Mouse (Mus musculus) lung, embryonic 16.5 days (tissue): ENCODE measurements at regions not wholly inside any gene's neighbourhood (a gene's known extent, or its start where the extent isn't known, plus 50 kb on each side); places are given as distances from the start of the nearest gene placed in this dataset.
A peak's percentile ranks its signal among the peaks of the same experiment; 100 is the strongest.

Source experiments
- ATAC-seq: fragments of 200-750 bp; cut with Nextera tagmentation; 2 replicates; pipeline ENCODE4 v1.8.0; 2017; ENCODE audit warnings: low read depth, mild to moderate bottlenecking, moderate library complexity
- H3K27ac ChIP-seq: fragments of 300-500 bp; sonication (generic); 2 replicates; pipeline ENCODE4 v1.5.1; 2014; ENCODE audit warnings: mild to moderate bottlenecking, control low read depth, low read length
- H3K27me3 ChIP-seq: fragments of 300-500 bp; sonication (generic); 2 replicates; pipeline ENCODE4 v1.6.1; 2014; ENCODE audit warnings: low read depth, low read length, mixed read lengths; ENCODE audit not compliant: control insufficient read depth, insufficient read depth
- H3K36me3 ChIP-seq: fragments of 300-500 bp; sonication (generic); 2 replicates; pipeline ENCODE4 v1.6.1; 2014; ENCODE audit warnings: low read length; ENCODE audit not compliant: control insufficient read depth, insufficient read depth
- H3K4me1 ChIP-seq: fragments of 300-500 bp; sonication (generic); replicated peaks from 2 replicates; pipeline ENCODE4 v1.6.1; 2014; ENCODE audit warnings: low read length, mixed read lengths; ENCODE audit not compliant: control insufficient read depth, insufficient read depth
- H3K4me2 ChIP-seq: fragments of 300-500 bp; sonication (generic); 2 replicates; pipeline ENCODE4 v1.6.1; 2014; ENCODE audit warnings: low read depth, low read length, control low read depth
- H3K4me3 ChIP-seq: fragments of 300-500 bp; sonication (generic); 2 replicates; pipeline ENCODE4 v1.5.1; 2014; ENCODE audit warnings: mild to moderate bottlenecking, low read length, control low read depth
- H3K9ac ChIP-seq: fragments of 300-500 bp; sonication (generic); 2 replicates; pipeline ENCODE4 v1.6.1; 2014; ENCODE audit warnings: low read length, control low read depth
- H3K9me3 ChIP-seq: fragments of 300-500 bp; sonication (generic); 2 replicates; pipeline ENCODE4 v1.6.1; 2016; ENCODE audit warnings: low read length; ENCODE audit not compliant: control insufficient read depth
- WGBS: fragments of 180-500 bp; shearing (Covaris S2); extraction: QIAGEN DNeasy Blood & Tissue Kit; methylation state at CpG from one replicate; pipeline ENCODE4 v1.1.7; 2014; 5-methylcytosine and 5-hydroxymethylcytosine counted together

- WGBS = 74% methylated on average over 1 of the region's 1 CpGs
Measured at GRCm38 (mm10) chr16:29934649-29935048, 129.5 kb upstream of the Hes1 start.

DNA sequence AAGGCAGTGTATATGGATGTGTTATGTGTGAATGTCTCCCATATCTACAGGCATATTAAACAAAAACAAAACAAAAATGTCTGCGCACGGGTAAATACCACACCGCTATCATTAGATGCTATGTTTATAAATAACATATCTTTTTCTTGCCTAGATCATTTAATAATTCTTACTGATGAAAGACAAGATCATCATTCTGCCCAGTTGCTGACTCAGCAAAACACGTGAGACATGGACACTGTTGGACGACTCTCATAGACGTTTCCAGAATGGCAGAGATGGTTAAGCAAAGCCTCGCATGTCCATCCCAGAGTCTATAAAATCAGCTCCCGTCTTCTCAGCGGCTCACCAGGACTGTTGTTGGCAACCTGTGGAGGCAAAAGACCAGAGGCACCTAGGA lies 125.5 kb upstream of the Hes1 start:
- Histone ChIP-seq H3K27ac (no peak overlapping the region), H3K4me3 (no peak overlapping the region), H3K27me3 (no peaks in the 10 kb centered on the region), H3K36me3 (no peaks in the 10 kb centered on the region), H3K4me1 (peaks cover 5% of the 10 kb centered on the region; the same call in 1 of the 2 replicates), H3K4me2 (no peak overlapping the region), H3K9me3 (no peaks in the 10 kb centered on the region), H3K9ac (no peak overlapping the region)
- ATAC-seq = no peak
- 87% methylated on average over 9 of the region's 9 CpGs for WGBS

More at GRCm38 (mm10) chr16:29934649-29935048, 129.5 kb upstream of the Hes1 start:
- H3K36me3 ChIP-seq = no peaks in the 10 kb centered on the region
- no peaks in the 10 kb centered on the region for H3K4me1 ChIP-seq
- no peak overlapping the region for H3K9ac ChIP-seq
- no peak overlapping the region for H3K4me3 ChIP-seq
- H3K4me2 ChIP-seq = no peak overlapping the region
- ATAC-seq = no peak
- no peaks in the 10 kb centered on the region for H3K27me3 ChIP-seq
- no peaks in the 10 kb centered on the region for H3K9me3 ChIP-seq
- no peak overlapping the region for H3K27ac ChIP-seq

- Histone ChIP-seq H3K4me2 (no peak overlapping the region), H3K27ac (no peak overlapping the region), H3K4me1 (peaks cover 11% of the 10 kb centered on the region), H3K9ac (no peak overlapping the region), H3K4me3 (no peak overlapping the region), H3K36me3 (no peaks in the 10 kb centered on the region), H3K9me3 (no peaks in the 10 kb centered on the region), H3K27me3 (no peaks in the 10 kb centered on the region)
- no peak for ATAC-seq
- WGBS = 88% methylated on average over 8 of the region's 8 CpGs
Measured at GRCm38 (mm10) chr16:29939331-29939850, 124.8 kb upstream of the Hes1 start.

GRCm38 (mm10) chr16:29939869-29940707 lies 124.1 kb upstream of the Hes1 start:
- WGBS = 57% methylated on average over 12 of the region's 12 CpGs
- peaks cover 18% of the 10 kb centered on the region for H3K4me1 ChIP-seq
- H3K27ac ChIP-seq = no peak overlapping the region

GRCm38 (mm10) chr16:29942111-29942510 lies 122.1 kb upstream of the Hes1 start:
- Histone ChIP-seq H3K4me3 (no peak overlapping the region), H3K9me3 (no peaks in the 10 kb centered on the region), H3K27me3 (no peaks in the 10 kb centered on the region), H3K4me1 (peaks cover 33% of the 10 kb centered on the region), H3K36me3 (no peaks in the 10 kb centered on the region), H3K4me2 (no peak overlapping the region), H3K9ac (no peak overlapping the region), H3K27ac (no peak overlapping the region)
- 67% methylated on average over 7 of the region's 7 CpGs for WGBS
- ATAC-seq = no peak

More at GRCm38 (mm10) chr16:29939869-29940707, 124.1 kb upstream of the Hes1 start:
- H3K9ac ChIP-seq = no peak overlapping the region
- no peak overlapping the region for H3K4me2 ChIP-seq
- no peaks in the 10 kb centered on the region for H3K9me3 ChIP-seq
- no peaks in the 10 kb centered on the region for H3K36me3 ChIP-seq
- no peak for ATAC-seq
- H3K27me3 ChIP-seq = no peaks in the 10 kb centered on the region
- no peak overlapping the region for H3K4me3 ChIP-seq

DNA sequence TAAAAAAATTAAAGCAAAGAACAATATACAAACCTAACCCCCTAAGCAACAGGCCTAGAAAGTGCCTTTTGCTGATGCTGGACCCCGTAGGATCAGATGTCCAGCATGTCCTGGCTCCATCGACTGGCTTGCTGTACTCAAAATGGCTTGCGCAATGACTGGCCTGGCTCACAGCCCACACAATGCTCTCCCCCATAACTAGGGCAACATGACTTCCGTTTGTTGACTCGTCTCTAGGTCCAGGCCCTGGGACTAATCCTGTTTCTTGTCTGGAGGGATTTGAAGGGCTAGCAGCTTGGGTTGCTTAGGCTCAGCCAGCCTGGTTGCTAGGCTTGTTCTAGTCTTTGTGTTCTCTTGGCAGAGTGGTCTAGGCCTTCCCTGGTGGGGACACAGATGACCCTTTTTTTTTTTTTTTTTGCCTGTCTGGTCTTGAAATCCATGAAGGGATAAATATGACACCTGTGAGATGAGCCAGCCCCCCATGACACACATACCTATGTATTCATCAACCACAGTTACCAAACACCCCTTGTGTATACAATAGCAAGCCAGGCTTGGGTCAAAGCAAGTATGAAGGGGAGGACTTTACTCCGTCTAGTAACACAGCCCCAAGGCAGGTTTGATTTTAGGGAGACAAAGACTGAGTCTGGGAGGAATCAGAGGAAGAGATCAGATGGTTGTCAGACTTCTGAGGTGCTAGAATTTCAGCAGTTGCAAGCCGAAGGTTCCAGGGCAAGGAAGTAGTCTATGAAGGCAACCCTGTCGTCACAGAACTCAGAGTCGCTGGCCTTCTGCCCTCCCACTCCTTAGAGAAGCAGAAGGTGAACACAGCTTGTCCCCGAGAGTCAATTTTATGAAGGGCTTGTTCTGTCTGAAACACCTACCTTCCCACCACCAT lies 120.0 kb upstream of the Hes1 start:
- ATAC-seq = peak; percentile 71
- H3K27me3 ChIP-seq = no peaks in the 10 kb centered on the region
- H3K9me3 ChIP-seq = no peaks in the 10 kb centered on the region
- H3K9ac ChIP-seq = no peak overlapping the region
- no peak overlapping the region for H3K4me2 ChIP-seq
- H3K4me1 ChIP-seq = peaks cover 42% of the 10 kb centered on the region
- no peak overlapping the region for H3K4me3 ChIP-seq
- H3K36me3 ChIP-seq = no peaks in the 10 kb centered on the region
- 59% methylated on average over 10 of the region's 10 CpGs for WGBS
- peak overlapping the region; percentile 56 for H3K27ac ChIP-seq

GRCm38 (mm10) chr16:29944966-29945365 lies 119.2 kb upstream of the Hes1 start:
- H3K4me2 ChIP-seq = no peak overlapping the region
- no peaks in the 10 kb centered on the region for H3K27me3 ChIP-seq
- 71% methylated on average over 5 of the region's 5 CpGs for WGBS
- no peaks in the 10 kb centered on the region for H3K36me3 ChIP-seq
- peaks cover 41% of the 10 kb centered on the region for H3K4me1 ChIP-seq
- ATAC-seq = no peak
- H3K9ac ChIP-seq = no peak overlapping the region
- no peak overlapping the region for H3K4me3 ChIP-seq
- H3K9me3 ChIP-seq = no peaks in the 10 kb centered on the region
- H3K27ac ChIP-seq = peak overlapping the region; percentile 97

GRCm38 (mm10) chr16:29945376-29945890 lies 118.8 kb upstream of the Hes1 start:
- peak overlapping the region; percentile 67 for H3K9ac ChIP-seq
- H3K36me3 ChIP-seq = no peaks in the 10 kb centered on the region
- peak overlapping the region; percentile 63 for H3K4me2 ChIP-seq
- WGBS = 4% methylated on average over 9 of the region's 9 CpGs
- H3K4me3 ChIP-seq = peak overlapping the region; percentile 40
- no peaks in the 10 kb centered on the region for H3K9me3 ChIP-seq
- H3K4me1 ChIP-seq = peaks cover 37% of the 10 kb centered on the region
- no peak for ATAC-seq
- no peaks in the 10 kb centered on the region for H3K27me3 ChIP-seq
- peak overlapping the region; percentile 97 for H3K27ac ChIP-seq
